Mouse (Mus musculus): ENCODE measurements at regions not wholly inside any gene's neighbourhood (a gene's known extent, or its start where the extent isn't known, plus 50 kb on each side); places are given as distances from the start of the nearest gene placed in this dataset.
"Not testable (repeated sequence)": the region's sequence is repeated elsewhere in the genome, so short reads cannot be mapped to it uniquely, and the experiment has no call there.

DNA sequence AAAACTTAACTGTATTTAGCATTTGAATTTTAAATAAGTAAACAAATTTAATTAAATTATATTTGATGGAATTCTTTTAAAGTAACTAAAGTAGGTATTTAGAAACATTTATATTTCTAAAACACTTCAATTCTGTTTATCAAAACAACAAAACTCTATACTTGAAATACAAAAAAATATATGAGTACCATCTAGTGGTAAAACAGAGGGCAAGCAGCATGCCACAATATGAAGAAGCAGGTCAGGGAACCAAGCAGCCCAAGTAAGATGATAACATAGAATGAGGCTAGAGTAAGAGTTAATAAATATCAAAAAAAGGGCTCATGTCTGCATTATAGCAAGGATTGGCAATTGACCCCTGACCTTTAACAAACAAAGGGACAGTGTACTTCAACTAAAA lies 639.7 kb downstream of the Cdh10 start:
- H3K27me3 ChIP-seq = no peaks in the 10 kb centered on the region
- H3K9ac ChIP-seq = no peak overlapping the region
- H3K4me3 ChIP-seq = no peak overlapping the region
- no peaks in the 10 kb centered on the region for H3K9me3 ChIP-seq
- H3K4me1 ChIP-seq (replicated peaks) = no peaks in the 10 kb centered on the region
- no peak overlapping the region for H3K27ac ChIP-seq (replicated peaks)
- no peak for ATAC-seq (ENCODE audit: low FRiP score, low read depth)
- no peaks in the 10 kb centered on the region for H3K36me3 ChIP-seq
- H3K4me2 ChIP-seq = no peak overlapping the region

- Histone ChIP-seq H3K4me1 (replicated peaks) (no peaks in the 10 kb centered on the region), H3K9me3 (no peaks in the 10 kb centered on the region), H3K27me3 (no peaks in the 10 kb centered on the region), H3K9ac (no peak overlapping the region), H3K27ac (replicated peaks) (no peak overlapping the region), H3K4me2 (no peak overlapping the region), H3K36me3 (no peaks in the 10 kb centered on the region), H3K4me3 (no peak overlapping the region)
- 27% methylated on average over 2 of the region's 2 CpGs for WGBS
- no peak for ATAC-seq (ENCODE audit: low FRiP score, low read depth)
Observed at GRCm38 (mm10) chr15:19473521-19473920, 654.8 kb downstream of the Cdh10 start.

- ATAC-seq (ENCODE audit: low FRiP score, low read depth); H3K4me3 ChIP-seq; H3K27ac ChIP-seq (replicated peaks); H3K4me1 ChIP-seq (replicated peaks); H3K4me2 ChIP-seq; H3K9me3 ChIP-seq; H3K9ac ChIP-seq; H3K27me3 ChIP-seq; H3K36me3 ChIP-seq: not testable (repeated sequence)
Observed at GRCm38 (mm10) chr15:19493556-19493955, 674.8 kb downstream of the Cdh10 start.

GRCm38 (mm10) chr15:19519377-19519776 lies 700.6 kb downstream of the Cdh10 start:
- H3K9me3 ChIP-seq = no peaks in the 10 kb centered on the region
- no peaks in the 10 kb centered on the region for H3K27me3 ChIP-seq
- H3K4me2 ChIP-seq = no peak overlapping the region
- no peaks in the 10 kb centered on the region for H3K36me3 ChIP-seq
- no peak for ATAC-seq (ENCODE audit: low FRiP score, low read depth)
- H3K4me3 ChIP-seq = no peak overlapping the region
- H3K9ac ChIP-seq = no peak overlapping the region
- H3K27ac ChIP-seq (replicated peaks) = no peak overlapping the region
- H3K4me1 ChIP-seq (replicated peaks) = no peaks in the 10 kb centered on the region
- 86% methylated on average over 2 of the region's 2 CpGs for WGBS

- Histone ChIP-seq H3K9me3 (no peaks in the 10 kb centered on the region), H3K9ac (no peak overlapping the region), H3K27ac (replicated peaks) (no peak overlapping the region), H3K4me2 (no peak overlapping the region), H3K27me3 (no peaks in the 10 kb centered on the region), H3K4me3 (no peak overlapping the region), H3K36me3 (no peaks in the 10 kb centered on the region), H3K4me1 (replicated peaks) (no peaks in the 10 kb centered on the region)
- no peak for ATAC-seq (ENCODE audit: low FRiP score, low read depth)
- 90% methylated on average over 4 of the region's 4 CpGs for WGBS
Observed at GRCm38 (mm10) chr15:19540676-19541075, 721.9 kb downstream of the Cdh10 start.

DNA sequence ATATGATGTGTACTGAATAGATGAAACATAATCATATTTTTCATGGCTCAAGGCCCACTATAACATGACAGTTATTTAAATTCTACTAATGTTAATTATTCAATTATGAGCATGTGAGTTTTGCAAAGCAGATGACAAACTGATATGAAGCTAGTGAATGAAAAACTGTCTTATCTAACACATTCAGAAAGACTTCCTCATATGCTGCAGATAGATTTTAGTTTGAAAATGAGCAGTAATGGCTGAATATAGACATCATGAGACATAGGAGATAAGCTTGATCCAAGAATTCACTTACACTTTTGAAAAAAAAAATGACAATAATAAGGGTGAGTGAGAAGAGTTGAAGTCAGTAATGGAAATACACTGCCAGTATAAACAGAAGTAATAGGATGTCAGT lies 731.0 kb downstream of the Cdh10 start:
- no peaks in the 10 kb centered on the region for H3K4me1 ChIP-seq (replicated peaks)
- H3K4me2 ChIP-seq = no peak overlapping the region
- H3K9me3 ChIP-seq = no peaks in the 10 kb centered on the region
- no peak overlapping the region for H3K4me3 ChIP-seq
- H3K36me3 ChIP-seq = no peaks in the 10 kb centered on the region
- H3K27me3 ChIP-seq = no peaks in the 10 kb centered on the region
- no peak overlapping the region for H3K9ac ChIP-seq
- H3K27ac ChIP-seq (replicated peaks) = no peak overlapping the region
- no peak for ATAC-seq (ENCODE audit: low FRiP score, low read depth)

DNA sequence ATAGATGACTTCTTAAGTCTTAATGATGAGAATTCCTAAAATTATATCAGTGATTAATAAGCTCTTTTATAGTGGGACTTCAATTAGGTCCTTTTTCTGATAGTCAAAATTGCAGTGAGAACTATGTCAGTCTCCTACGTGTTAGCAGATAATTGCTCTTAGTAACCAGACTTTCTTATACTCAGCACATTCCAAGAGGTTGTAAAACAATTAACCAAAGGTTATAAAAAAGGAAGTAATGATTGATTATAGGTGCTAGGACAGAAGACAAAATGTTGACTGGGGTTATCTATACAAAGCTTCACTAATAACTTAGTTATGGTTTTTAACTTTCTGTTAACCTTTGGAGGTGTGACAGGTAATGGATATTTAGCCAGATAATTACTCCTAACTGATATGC lies 766.0 kb downstream of the Cdh10 start:
- H3K9me3 ChIP-seq = no peaks in the 10 kb centered on the region
- WGBS = 59% methylated on average over 1 of the region's 1 CpGs
- no peaks in the 10 kb centered on the region for H3K36me3 ChIP-seq
- H3K4me1 ChIP-seq (replicated peaks) = no peaks in the 10 kb centered on the region
- no peak overlapping the region for H3K4me2 ChIP-seq
- H3K27ac ChIP-seq (replicated peaks) = no peak overlapping the region
- no peak for ATAC-seq (ENCODE audit: low FRiP score, low read depth)
- H3K9ac ChIP-seq = no peak overlapping the region
- no peaks in the 10 kb centered on the region for H3K27me3 ChIP-seq
- no peak overlapping the region for H3K4me3 ChIP-seq

- Histone ChIP-seq H3K27me3 (no peaks in the 10 kb centered on the region), H3K27ac (replicated peaks) (no peak overlapping the region), H3K36me3 (no peaks in the 10 kb centered on the region), H3K9ac (no peak overlapping the region), H3K4me2 (no peak overlapping the region), H3K4me3 (no peak overlapping the region), H3K9me3 (no peaks in the 10 kb centered on the region), H3K4me1 (replicated peaks) (no peaks in the 10 kb centered on the region)
- ATAC-seq (ENCODE audit: low FRiP score, low read depth) = no peak
- 97% methylated on average over 1 of the region's 1 CpGs for WGBS
Observed at GRCm38 (mm10) chr15:19585281-19585680, 766.5 kb downstream of the Cdh10 start.

DNA sequence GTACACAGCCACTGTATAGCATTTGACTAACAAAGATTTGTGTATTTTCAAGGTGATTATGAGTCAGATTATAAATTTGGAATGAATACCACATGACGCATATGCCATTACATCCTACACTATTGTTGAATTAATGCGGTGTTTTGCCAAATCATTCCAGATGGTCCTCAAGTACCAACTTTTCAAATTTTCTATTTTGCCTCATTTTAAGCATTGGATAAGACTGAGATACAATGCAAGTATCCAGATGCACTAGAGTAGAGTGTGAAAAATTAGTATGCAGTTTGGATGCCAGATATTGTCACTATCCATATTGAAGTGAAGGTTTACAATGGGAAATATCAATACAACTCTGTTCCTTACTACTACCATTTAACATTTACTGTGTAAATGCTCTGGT lies 775.0 kb downstream of the Cdh10 start:
- 98% methylated on average over 2 of the region's 2 CpGs for WGBS
- Histone ChIP-seq H3K36me3 (no peaks in the 10 kb centered on the region), H3K4me1 (replicated peaks) (no peaks in the 10 kb centered on the region), H3K9me3 (no peaks in the 10 kb centered on the region), H3K27ac (replicated peaks) (no peak overlapping the region), H3K4me3 (no peak overlapping the region), H3K4me2 (no peak overlapping the region), H3K27me3 (no peaks in the 10 kb centered on the region), H3K9ac (no peak overlapping the region)
- no peak for ATAC-seq (ENCODE audit: low FRiP score, low read depth)

- H3K9me3 ChIP-seq; H3K4me1 ChIP-seq (replicated peaks); H3K4me2 ChIP-seq; H3K27me3 ChIP-seq; ATAC-seq (ENCODE audit: low FRiP score, low read depth); H3K27ac ChIP-seq (replicated peaks); H3K4me3 ChIP-seq; H3K36me3 ChIP-seq; H3K9ac ChIP-seq: not testable (repeated sequence)
- 88% methylated on average over 5 of the region's 5 CpGs for WGBS
Observed at GRCm38 (mm10) chr15:19622367-19622766, 803.6 kb downstream of the Cdh10 start.

GRCm38 (mm10) chr15:19667380-19667779 lies 781.7 kb upstream of the Cdh12 start:
- Histone ChIP-seq H3K9ac (no peak overlapping the region), H3K27me3 (no peaks in the 10 kb centered on the region), H3K27ac (replicated peaks) (no peak overlapping the region), H3K4me2 (no peak overlapping the region), H3K4me3 (no peak overlapping the region), H3K9me3 (no peaks in the 10 kb centered on the region), H3K36me3 (no peaks in the 10 kb centered on the region), H3K4me1 (replicated peaks) (no peaks in the 10 kb centered on the region)
- 0 out of 2 replicates have a peak, but pooled peaks have one; percentile 45 for ATAC-seq (ENCODE audit: low FRiP score, low read depth)
- 68% methylated on average over 6 of the region's 6 CpGs for WGBS

GRCm38 (mm10) chr15:19675545-19675944 lies 773.5 kb upstream of the Cdh12 start:
- H3K27me3 ChIP-seq = no peaks in the 10 kb centered on the region
- H3K27ac ChIP-seq (replicated peaks) = no peak overlapping the region
- H3K4me2 ChIP-seq = no peak overlapping the region
- 80% methylated on average over 7 of the region's 7 CpGs for WGBS
- H3K36me3 ChIP-seq = no peaks in the 10 kb centered on the region
- H3K9ac ChIP-seq = no peak overlapping the region
- ATAC-seq (ENCODE audit: low FRiP score, low read depth) = no peak
- no peak overlapping the region for H3K4me3 ChIP-seq
- no peaks in the 10 kb centered on the region for H3K9me3 ChIP-seq
- no peaks in the 10 kb centered on the region for H3K4me1 ChIP-seq (replicated peaks)

- WGBS = 75% methylated on average over 2 of the region's 2 CpGs
- H3K4me3 ChIP-seq = no peak overlapping the region
- H3K4me1 ChIP-seq (replicated peaks) = no peaks in the 10 kb centered on the region
- no peak overlapping the region for H3K27ac ChIP-seq (replicated peaks)
- H3K36me3 ChIP-seq = no peaks in the 10 kb centered on the region
- H3K27me3 ChIP-seq = no peaks in the 10 kb centered on the region
- no peaks in the 10 kb centered on the region for H3K9me3 ChIP-seq
- no peak overlapping the region for H3K4me2 ChIP-seq
- no peak for ATAC-seq (ENCODE audit: low FRiP score, low read depth)
- H3K9ac ChIP-seq = no peak overlapping the region
Observed at GRCm38 (mm10) chr15:19687239-19687638, 761.8 kb upstream of the Cdh12 start.
